Mouse (Mus musculus): Measurements from ENCODE around the gene Sorl1. TPM values are rescaled to one million over a fixed set of nuclear protein-coding genes. Genes with fewer than 3 reads are reported as not detected.
A peak's percentile ranks its signal among the peaks of the same experiment; 100 is the strongest.

Sorl1 gene
- total RNA-seq, 2 experiments from 2014 or later, result 20.2 to 22.2 TPM

GRCm38 (mm10) chr9:42032419-42032818 is 91.7 kb downstream of the Sorl1 start:
- no peak for ATAC-seq (replicated peaks; ENCODE audit: low FRiP score, poor library complexity, severe bottlenecking)

- ATAC-seq (replicated peaks; ENCODE audit: low FRiP score, poor library complexity, severe bottlenecking), result no peak
Measured at GRCm38 (mm10) chr9:42028807-42029206, 95.3 kb downstream of the Sorl1 start.

- ATAC-seq (replicated peaks; ENCODE audit: low FRiP score, poor library complexity, severe bottlenecking), result no peak
Measured at GRCm38 (mm10) chr9:42024257-42024656, 99.8 kb downstream of the Sorl1 start.

- ATAC-seq (replicated peaks; ENCODE audit: low FRiP score, poor library complexity, severe bottlenecking), result no peak
Measured at GRCm38 (mm10) chr9:42023383-42023782, 100.7 kb downstream of the Sorl1 start.

- no peak for ATAC-seq (replicated peaks; ENCODE audit: low FRiP score, poor library complexity, severe bottlenecking)
Measured at GRCm38 (mm10) chr9:42022318-42022717, 101.8 kb downstream of the Sorl1 start.

GRCm38 (mm10) chr9:42019308-42020031 is 104.6 kb downstream of the Sorl1 start:
- ATAC-seq (replicated peaks; ENCODE audit: low FRiP score, poor library complexity, severe bottlenecking), result no peak

- no peak for ATAC-seq (replicated peaks; ENCODE audit: low FRiP score, poor library complexity, severe bottlenecking)
Measured at GRCm38 (mm10) chr9:42008501-42008900, 115.6 kb downstream of the Sorl1 start.

GRCm38 (mm10) chr9:42005101-42005500 is 119.0 kb downstream of the Sorl1 start:
- ATAC-seq (replicated peaks; ENCODE audit: low FRiP score, poor library complexity, severe bottlenecking), result no peak

- no peak for ATAC-seq (replicated peaks; ENCODE audit: low FRiP score, poor library complexity, severe bottlenecking)
Measured at GRCm38 (mm10) chr9:42004140-42004539, 120.0 kb downstream of the Sorl1 start.

GRCm38 (mm10) chr9:41999498-42000473 is 124.3 kb downstream of the Sorl1 start:
- 0 out of 2 replicates have a peak, but pooled peaks have one; percentile 30 for ATAC-seq (replicated peaks; ENCODE audit: low FRiP score, poor library complexity, severe bottlenecking)

- no peak for ATAC-seq (replicated peaks; ENCODE audit: low FRiP score, poor library complexity, severe bottlenecking)
Measured at GRCm38 (mm10) chr9:41995278-41995677, 128.8 kb downstream of the Sorl1 start.

- no peak for ATAC-seq (replicated peaks; ENCODE audit: low FRiP score, poor library complexity, severe bottlenecking)
Measured at GRCm38 (mm10) chr9:41993821-41994220, 130.3 kb downstream of the Sorl1 start.

GRCm38 (mm10) chr9:41992841-41993240 is 131.3 kb downstream of the Sorl1 start:
- ATAC-seq (replicated peaks; ENCODE audit: low FRiP score, poor library complexity, severe bottlenecking), result no peak

GRCm38 (mm10) chr9:41985636-41986035 is 138.5 kb downstream of the Sorl1 start:
- no peak for ATAC-seq (replicated peaks; ENCODE audit: low FRiP score, poor library complexity, severe bottlenecking)

- no peak for ATAC-seq (replicated peaks; ENCODE audit: low FRiP score, poor library complexity, severe bottlenecking)
Measured at GRCm38 (mm10) chr9:41985052-41985451, 139.0 kb downstream of the Sorl1 start.

- no peak for ATAC-seq (replicated peaks; ENCODE audit: low FRiP score, poor library complexity, severe bottlenecking)
Measured at GRCm38 (mm10) chr9:41984306-41984705, 139.8 kb downstream of the Sorl1 start.

GRCm38 (mm10) chr9:41983286-41983685 is 140.8 kb downstream of the Sorl1 start:
- no peak for ATAC-seq (replicated peaks; ENCODE audit: low FRiP score, poor library complexity, severe bottlenecking)

- no peak for ATAC-seq (replicated peaks; ENCODE audit: low FRiP score, poor library complexity, severe bottlenecking)
Measured at GRCm38 (mm10) chr9:41982760-41983159, 141.3 kb downstream of the Sorl1 start.

- ATAC-seq (replicated peaks; ENCODE audit: low FRiP score, poor library complexity, severe bottlenecking), result no peak
Measured at GRCm38 (mm10) chr9:41982023-41982422, 142.1 kb downstream of the Sorl1 start.

GRCm38 (mm10) chr9:41981306-41981705 is 142.8 kb downstream of the Sorl1 start:
- ATAC-seq (replicated peaks; ENCODE audit: low FRiP score, poor library complexity, severe bottlenecking), result no peak

GRCm38 (mm10) chr9:41980796-41981195 is 143.3 kb downstream of the Sorl1 start:
- no peak for ATAC-seq (replicated peaks; ENCODE audit: low FRiP score, poor library complexity, severe bottlenecking)

Measured in erythroblast, adult 5-6 weeks (primary cell).